Mouse (Mus musculus): ENCODE measurements around the gene Opcml. TPM values are rescaled to one million over a fixed set of nuclear protein-coding genes. Genes with fewer than 3 reads are reported as not detected.

Opcml gene
- total RNA-seq, 2 experiments from 2014 or later = 0.89 to 2.6 TPM

GRCm38 (mm10) chr9:27830519-27830918, 39.9 kb downstream of the Opcml start:
- DNase-seq (ENCODE audit: low spot score in 2 of 2) = no peak

- no peak for DNase-seq (ENCODE audit: low spot score in 2 of 2)
Measured at GRCm38 (mm10) chr9:27842806-27843205, 52.2 kb downstream of the Opcml start.

GRCm38 (mm10) chr9:27871624-27872023, 81.0 kb downstream of the Opcml start:
- DNase-seq (ENCODE audit: low spot score in 2 of 2) = no peak

DNA sequence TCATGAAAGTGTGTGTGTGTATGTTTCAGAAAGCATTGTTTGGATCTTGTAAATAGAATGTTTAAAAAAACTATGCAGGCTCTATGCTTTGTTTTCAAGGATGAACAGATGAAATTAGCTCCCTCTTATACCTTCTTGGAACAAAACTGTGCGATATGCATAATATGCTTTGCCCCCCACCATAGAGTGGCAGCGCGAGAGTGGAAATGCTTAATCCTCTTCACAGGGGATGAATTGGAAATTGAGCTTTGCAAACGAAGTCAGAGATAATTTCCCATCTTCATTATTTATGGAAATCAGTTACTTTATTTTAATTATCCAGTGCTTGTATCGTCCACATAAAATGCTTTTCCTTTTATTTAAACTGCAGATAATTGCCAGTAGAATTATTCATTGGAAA, 99.1 kb downstream of the Opcml start:
- no peak for DNase-seq (ENCODE audit: low spot score in 2 of 2)

DNA sequence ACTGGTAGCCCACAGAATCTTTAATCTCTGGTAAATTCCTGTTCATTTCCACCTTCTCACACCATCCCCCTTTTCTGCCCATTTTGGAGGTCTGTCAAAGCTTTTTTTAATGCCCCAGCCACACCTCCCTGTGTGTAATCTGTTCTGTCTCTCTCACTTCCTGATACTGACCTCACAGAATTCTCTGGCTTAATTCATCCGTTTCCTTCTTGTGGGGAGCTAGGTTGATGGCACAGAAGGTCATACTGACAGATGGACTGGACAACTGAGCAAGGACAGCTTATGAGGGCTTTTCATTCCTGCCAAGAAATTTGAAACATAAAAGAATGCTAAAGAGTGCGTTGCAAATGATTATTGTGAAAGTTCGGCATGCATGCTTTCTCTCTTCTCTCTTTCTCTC, 126.7 kb downstream of the Opcml start:
- no peak for DNase-seq (ENCODE audit: low spot score in 2 of 2)

GRCm38 (mm10) chr9:27923495-27923894, 132.9 kb downstream of the Opcml start:
- DNase-seq (ENCODE audit: low spot score in 2 of 2) = no peak

GRCm38 (mm10) chr9:27923945-27924825, 133.6 kb downstream of the Opcml start:
- DNase-seq (ENCODE audit: low spot score in 2 of 2) = no peak

DNA sequence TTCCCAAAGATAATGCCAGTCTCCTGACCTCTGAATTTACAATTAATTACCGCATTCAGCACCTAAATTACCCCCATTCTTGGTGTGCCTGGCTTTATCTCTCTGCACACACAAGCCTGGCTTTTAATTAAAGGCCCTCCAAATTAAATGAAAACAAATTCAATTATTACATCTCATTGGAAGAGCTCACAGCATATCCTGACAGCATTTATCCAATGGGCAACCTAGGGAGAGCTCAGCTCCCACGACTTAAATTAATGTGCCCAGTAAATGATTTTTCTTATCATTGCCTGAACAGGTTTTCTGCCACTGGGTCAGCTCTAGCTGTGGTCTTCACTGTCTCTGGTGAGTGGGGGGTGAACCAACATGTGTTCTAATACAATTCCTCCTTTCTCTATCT, 135.1 kb downstream of the Opcml start:
- DNase-seq (ENCODE audit: low spot score in 2 of 2) = no peak

- no peak for DNase-seq (ENCODE audit: low spot score in 2 of 2)
Measured at GRCm38 (mm10) chr9:27937253-27937652, 146.7 kb downstream of the Opcml start.

- no peak for DNase-seq (ENCODE audit: low spot score in 2 of 2)
Measured at GRCm38 (mm10) chr9:27937660-27938059, 147.1 kb downstream of the Opcml start.

DNA sequence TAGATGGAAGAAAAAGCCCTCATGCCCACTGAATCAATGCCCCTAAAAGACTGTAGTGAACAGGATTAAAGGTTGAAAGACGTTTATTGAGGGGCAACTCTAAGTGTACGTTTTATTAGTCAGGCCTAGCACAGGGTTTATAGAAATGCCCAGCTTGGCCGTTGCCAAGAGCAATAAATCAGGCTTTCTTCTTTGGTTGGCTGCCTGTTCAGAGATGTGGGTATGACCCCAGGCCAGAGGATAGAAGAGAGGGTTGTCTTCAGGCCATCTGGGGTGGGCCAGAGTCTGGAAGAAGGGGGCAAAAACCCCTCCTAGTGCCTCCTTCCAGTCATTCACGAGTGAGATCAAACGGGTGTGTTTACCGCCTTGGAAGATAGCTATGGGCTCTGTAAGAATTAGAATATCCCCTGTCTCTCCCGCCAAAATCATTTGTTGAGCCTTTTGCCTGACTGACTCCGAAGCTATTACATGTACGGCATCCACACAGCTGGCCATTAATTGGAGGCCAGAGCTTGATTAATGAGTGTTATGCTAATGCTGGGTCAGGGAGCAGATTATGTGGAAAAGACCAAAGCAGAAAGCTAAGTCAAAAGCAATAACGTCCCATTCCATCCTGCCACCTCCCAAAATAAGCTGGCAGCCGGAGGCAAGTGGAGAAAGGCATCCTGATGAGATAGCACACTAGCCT, 154.9 kb downstream of the Opcml start:
- DNase-seq (ENCODE audit: low spot score in 2 of 2) = no peak

GRCm38 (mm10) chr9:27951110-27951509, 160.5 kb downstream of the Opcml start:
- DNase-seq (ENCODE audit: low spot score in 2 of 2) = no peak

DNA sequence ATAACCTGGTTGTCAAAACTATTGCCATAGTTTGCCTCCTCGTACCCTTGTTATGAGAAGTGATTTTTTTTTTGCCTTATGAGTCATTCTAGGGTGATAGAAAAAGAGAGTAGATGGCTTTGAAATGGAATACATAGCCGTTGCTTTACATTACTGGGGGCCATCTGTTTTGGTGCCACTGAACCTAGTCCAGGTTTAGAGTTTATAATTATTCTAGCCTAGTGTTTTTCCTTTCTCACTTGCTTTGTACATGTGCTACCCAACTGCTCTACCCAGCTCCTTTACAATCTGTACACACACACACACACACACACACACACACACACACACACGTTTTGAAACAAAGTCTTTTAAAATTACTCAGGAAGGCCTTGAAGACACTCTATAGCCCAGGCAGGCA, 171.1 kb downstream of the Opcml start:
- DNase-seq (ENCODE audit: low spot score in 2 of 2) = no peak

GRCm38 (mm10) chr9:27963385-27963784, 172.8 kb downstream of the Opcml start:
- DNase-seq (ENCODE audit: low spot score in 2 of 2) = no peak

DNA sequence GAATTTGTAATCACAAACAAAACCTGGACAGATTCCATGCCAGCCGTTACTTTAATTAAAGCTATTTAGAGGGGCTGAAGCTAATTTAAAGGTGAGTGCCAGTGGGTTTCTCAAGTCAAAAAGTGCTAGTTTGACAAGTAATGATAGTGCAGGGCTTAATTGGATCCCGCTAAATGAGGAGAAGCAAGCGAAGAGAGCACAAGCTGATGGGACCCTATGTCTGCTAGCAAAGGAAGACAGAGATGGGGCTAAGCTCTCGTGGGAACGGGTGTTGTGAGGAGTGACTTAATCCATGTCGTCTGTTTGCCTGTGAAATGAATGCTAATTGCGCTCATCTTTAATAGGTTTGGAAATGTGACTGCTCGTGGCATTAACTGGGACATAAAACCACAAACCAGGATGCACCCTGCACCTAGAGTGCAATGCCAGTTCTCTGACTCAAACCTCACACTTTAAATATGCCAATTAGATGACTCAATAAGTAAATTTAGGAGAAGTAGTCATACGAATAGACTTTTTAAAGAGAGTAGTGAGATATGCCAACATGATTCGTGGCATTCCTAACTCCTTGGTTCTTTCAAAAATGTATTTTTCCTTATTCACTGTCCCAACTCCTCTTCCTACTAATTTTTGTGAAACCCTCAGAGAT, 174.5 kb downstream of the Opcml start:
- no peak for DNase-seq (ENCODE audit: low spot score in 2 of 2)

- DNase-seq (ENCODE audit: low spot score in 2 of 2) = no peak
Measured at GRCm38 (mm10) chr9:27968266-27968665, 177.7 kb downstream of the Opcml start.

- no peak for DNase-seq (ENCODE audit: low spot score in 2 of 2)
Measured at GRCm38 (mm10) chr9:27972293-27972692, 181.7 kb downstream of the Opcml start.

DNA sequence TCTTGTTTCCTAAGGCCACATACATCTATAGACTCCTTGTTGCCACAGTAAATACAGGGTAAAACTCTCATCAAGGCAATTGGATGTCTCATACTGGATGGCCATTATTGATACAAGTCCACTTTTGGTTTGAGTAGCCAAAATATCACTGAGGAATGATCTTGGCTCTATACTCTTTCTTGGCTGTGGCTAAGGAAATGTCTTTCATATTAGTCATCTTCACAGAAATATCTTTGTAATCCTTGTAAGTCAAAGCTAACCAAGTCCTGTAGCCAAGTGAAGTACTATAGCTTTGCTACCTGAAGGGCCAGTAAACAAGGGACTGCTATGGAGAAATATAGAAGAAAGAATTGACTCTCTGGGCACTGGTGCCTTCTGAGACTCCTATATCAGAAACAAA, 192.0 kb downstream of the Opcml start:
- no peak for DNase-seq (ENCODE audit: low spot score in 2 of 2)

GRCm38 (mm10) chr9:27986604-27987588, 196.3 kb downstream of the Opcml start:
- DNase-seq (ENCODE audit: low spot score in 2 of 2) = no peak

- DNase-seq (ENCODE audit: low spot score in 2 of 2) = no peak
Measured at GRCm38 (mm10) chr9:27991611-27992010, 201.0 kb downstream of the Opcml start.

DNA sequence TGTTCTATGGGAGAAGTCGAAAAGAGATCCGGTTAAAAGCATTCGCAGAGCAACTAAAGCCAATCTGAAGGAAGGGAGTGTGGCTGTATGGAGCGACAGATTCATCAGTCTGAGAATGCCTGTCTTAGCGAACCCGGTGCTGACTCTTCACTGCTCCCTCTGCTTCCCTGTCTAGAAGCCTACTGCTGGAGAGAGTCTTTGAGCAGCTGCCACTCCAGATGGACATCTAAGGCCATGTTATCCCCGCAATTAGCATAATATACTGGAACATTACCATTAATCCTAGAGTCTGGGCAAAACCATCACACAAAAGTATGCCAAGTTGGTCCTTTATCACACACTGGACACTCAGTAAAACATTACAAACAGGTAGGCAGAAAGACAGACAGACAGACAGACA, 206.0 kb downstream of the Opcml start:
- DNase-seq (ENCODE audit: low spot score in 2 of 2) = no peak

Measured in adrenal gland, adult 18-20 months (tissue).